Mouse (Mus musculus) hindbrain, postnatal 0 days (tissue): Measurements from ENCODE around the gene Gm14226. TPM values are rescaled to one million over a fixed set of nuclear protein-coding genes. Genes with fewer than 3 reads are reported as not detected.
A peak's percentile ranks its signal among the peaks of the same experiment; 100 is the strongest.
"Not testable (repeated sequence)": the region's sequence is repeated elsewhere in the genome, so short reads cannot be mapped to it uniquely, and the experiment has no call there.

ENCODE experiments used
- ATAC-seq: fragments of 200-750 bp; cut with Nextera tagmentation; 2 replicates; pipeline ENCODE4 v1.8.0; 2017; ENCODE audit warnings: mild to moderate bottlenecking, moderate TSS enrichment, moderate library complexity
- DNase-seq: peaks from one replicate; pipeline ENCODE4 v3.0.0-alpha.2; 2015; ENCODE audit warnings: low spot score
- H3K27ac ChIP-seq: fragments of 300-500 bp; sonication (generic); 2 replicates; pipeline ENCODE4 v1.5.1; 2014; ENCODE audit warnings: mild to moderate bottlenecking
- H3K27me3 ChIP-seq: fragments of 300-500 bp; sonication (generic); 2 replicates; pipeline ENCODE4 v1.6.1; 2014; ENCODE audit warnings: low read length, mixed read lengths; ENCODE audit not compliant: insufficient read depth
- H3K36me3 ChIP-seq: fragments of 300-500 bp; sonication (generic); 2 replicates; pipeline ENCODE4 v1.6.1; 2014; ENCODE audit warnings: low read length, mixed read lengths; ENCODE audit not compliant: insufficient read depth
- H3K4me1 ChIP-seq: fragments of 300-500 bp; sonication (generic); 2 replicates; pipeline ENCODE4 v1.6.1; 2014; ENCODE audit warnings: antibody characterized with exemption, low read length, mixed read lengths; ENCODE audit not compliant: insufficient read depth
- H3K4me2 ChIP-seq: fragments of 300-500 bp; sonication (generic); 2 replicates; pipeline ENCODE4 v1.6.1; 2014; ENCODE audit warnings: low read depth, mild to moderate bottlenecking, low read length, moderate library complexity, mixed read lengths
- H3K4me3 ChIP-seq: fragments of 300-500 bp; sonication (generic); 2 replicates; pipeline ENCODE4 v1.5.1; 2014; ENCODE audit warnings: low read length
- H3K9ac ChIP-seq: fragments of 300-500 bp; sonication (generic); replicated peaks from 2 replicates; pipeline ENCODE4 v1.6.1; 2014; ENCODE audit warnings: mild to moderate bottlenecking, low read length, moderate library complexity, mixed read lengths
- H3K9me3 ChIP-seq: fragments of 300-500 bp; sonication (generic); 2 replicates; pipeline ENCODE4 v1.6.1; 2016; ENCODE audit warnings: low read length, mixed read lengths
- CTCF ChIP-seq: IDR thresholded peaks from 2 replicates; pipeline ENCODE4 v1.5.1; 2016; ENCODE audit warnings: antibody characterized with exemption, control low read depth, low read depth
- WGBS: fragments of 180-500 bp; shearing (Covaris S2); extraction: QIAGEN DNeasy Blood & Tissue Kit; methylation state at CpG from one replicate; pipeline ENCODE4 v1.1.7; 2014; 5-methylcytosine and 5-hydroxymethylcytosine counted together
- polyA plus RNA-seq: library from polyadenylated mRNA; unstranded; fragments of >200 nt; fragmentation: Nextera tagmentation; extraction: Ambion mirVana; gene quantifications from 2 replicates; pipeline ENCODE4 v1.2.1, GENCODE M21; 2015
- total RNA-seq: library from RNA; depleted of rRNA; stranded (reverse); fragments of >200 nt; gene quantifications from 2 replicates; pipeline ENCODE4 v1.2.3, GENCODE M21; 2014

The Gm14226 gene
- total and polyA plus RNA-seq, 2 experiments from 2014 or later, result 0.14 to 0.58 TPM

- H3K4me2 ChIP-seq, result peak overlapping the region; percentile 69
- H3K4me3 ChIP-seq, result peak overlapping the region; percentile 40
- no peak for TF ChIP-seq CTCF
- H3K4me1 ChIP-seq, result peaks cover 5% of the 10 kb centered on the region
- peak; percentile 36 for ATAC-seq
- peak overlapping the region; percentile 91 for H3K27ac ChIP-seq
- peak overlapping the region; percentile 66 for H3K9ac ChIP-seq
- H3K27me3 ChIP-seq, result no peaks in the 10 kb centered on the region
- peak; percentile 21 for DNase-seq
- no peaks in the 10 kb centered on the region for H3K36me3 ChIP-seq
- H3K9me3 ChIP-seq, result no peaks in the 10 kb centered on the region
- 16% methylated on average over 5 of the region's 5 CpGs for WGBS
Measured at GRCm38 (mm10) chr2:155050108-155050503, 32.0 kb downstream of the Gm14226 start.

GRCm38 (mm10) chr2:155050504-155051236 is 32.6 kb downstream of the Gm14226 start:
- ATAC-seq (peak; percentile 96), DNase-seq (peak; percentile 98)
- WGBS, result under 1% methylated on average over 45 of the region's 45 CpGs
- peaks cover 5% of the 10 kb centered on the region for H3K4me1 ChIP-seq
- TF ChIP-seq CTCF, result no peak
- H3K27me3 ChIP-seq, result no peaks in the 10 kb centered on the region
- no peaks in the 10 kb centered on the region for H3K36me3 ChIP-seq
- H3K9ac ChIP-seq, result peak overlapping the region; percentile 66
- H3K4me3 ChIP-seq, result peak overlapping the region; percentile 40
- peak overlapping the region; percentile 91 for H3K27ac ChIP-seq
- no peaks in the 10 kb centered on the region for H3K9me3 ChIP-seq
- H3K4me2 ChIP-seq, result peak overlapping the region; percentile 69

GRCm38 (mm10) chr2:155051622-155052351 is 33.7 kb downstream of the Gm14226 start:
- H3K27ac ChIP-seq, result peak overlapping the region; percentile 91
- H3K4me3 ChIP-seq, result peak overlapping the region; percentile 40
- H3K27me3 ChIP-seq, result no peaks in the 10 kb centered on the region
- no peaks in the 10 kb centered on the region for H3K36me3 ChIP-seq
- DNase-seq (no peak), ATAC-seq (no peak)
- H3K9ac ChIP-seq, result peak overlapping the region; percentile 66; the same call in 1 of the 2 replicates
- TF ChIP-seq CTCF, result no peak
- peaks cover 5% of the 10 kb centered on the region for H3K4me1 ChIP-seq
- 16% methylated on average over 9 of the region's 9 CpGs for WGBS
- H3K4me2 ChIP-seq, result peak overlapping the region; percentile 69
- H3K9me3 ChIP-seq, result no peaks in the 10 kb centered on the region

- Histone ChIP-seq H3K9me3 (no peaks in the 10 kb centered on the region), H3K27me3 (no peaks in the 10 kb centered on the region), H3K36me3 (no peaks in the 10 kb centered on the region), H3K4me2 (no peak overlapping the region), H3K4me3 (no peak overlapping the region), H3K4me1 (peaks cover 5% of the 10 kb centered on the region), H3K27ac (no peak overlapping the region), H3K9ac (no peak overlapping the region)
- ATAC-seq, result no peak
- TF ChIP-seq CTCF, result no peak
- WGBS, result 84% methylated on average over 2 of the region's 2 CpGs
- no peak for DNase-seq
Measured at GRCm38 (mm10) chr2:155052681-155053080, 34.6 kb downstream of the Gm14226 start.

- H3K4me1 ChIP-seq, result not testable (repeated sequence)
Measured at GRCm38 (mm10) chr2:155053512-155053911, 35.4 kb downstream of the Gm14226 start.

GRCm38 (mm10) chr2:155054672-155055071 is 36.6 kb downstream of the Gm14226 start:
- 87% methylated on average over 3 of the region's 3 CpGs for WGBS
- no peak for TF ChIP-seq CTCF
- Histone ChIP-seq H3K27me3 (no peaks in the 10 kb centered on the region), H3K36me3 (no peaks in the 10 kb centered on the region), H3K9me3 (no peaks in the 10 kb centered on the region), H3K9ac (no peak overlapping the region), H3K4me3 (no peak overlapping the region), H3K4me2 (no peak overlapping the region), H3K27ac (no peak overlapping the region), H3K4me1 (peaks cover 5% of the 10 kb centered on the region)
- ATAC-seq (no peak), DNase-seq (no peak)

More at GRCm38 (mm10) chr2:155053512-155053911, 35.4 kb downstream of the Gm14226 start:
- not testable (repeated sequence) for H3K36me3 ChIP-seq, ATAC-seq, H3K4me2 ChIP-seq, DNase-seq, H3K9me3 ChIP-seq, H3K9ac ChIP-seq, H3K27ac ChIP-seq, H3K4me3 ChIP-seq, H3K27me3 ChIP-seq
- WGBS, result 95% methylated on average over 8 of the region's 8 CpGs

GRCm38 (mm10) chr2:155056076-155056578 is 38.1 kb downstream of the Gm14226 start:
- Histone ChIP-seq H3K9me3 (no peaks in the 10 kb centered on the region), H3K27ac (no peak overlapping the region), H3K27me3 (no peaks in the 10 kb centered on the region), H3K36me3 (peaks cover 4% of the 10 kb centered on the region; the same call in 1 of the 2 replicates), H3K9ac (no peak overlapping the region), H3K4me1 (no peaks in the 10 kb centered on the region), H3K4me2 (no peak overlapping the region), H3K4me3 (no peak overlapping the region)
- TF ChIP-seq CTCF, result no peak
- WGBS, result 78% methylated on average over 5 of the region's 5 CpGs
- DNase-seq (no peak), ATAC-seq (no peak)
